Mouse (Mus musculus): Measurements from ENCODE around the gene Elk3.
"Not testable (repeated sequence)": the region's sequence is repeated elsewhere in the genome, so short reads cannot be mapped to it uniquely, and the experiment has no call there.

Elk3 gene

GRCm38 (mm10) chr10:93310721-93311411 is at the start of gene Elk3:
Gene Elk3 (minus strand): TSS chr10:93311135.
- no peak for DNase-seq (ENCODE audit: low spot score)

- DNase-seq (ENCODE audit: low spot score) = no peak
Measured at GRCm38 (mm10) chr10:93360623-93361022, 49.7 kb upstream of the Elk3 start.

GRCm38 (mm10) chr10:93360190-93360589 is 49.3 kb upstream of the Elk3 start:
- not testable (repeated sequence) for DNase-seq (ENCODE audit: low spot score)

GRCm38 (mm10) chr10:93359339-93359863 is 48.5 kb upstream of the Elk3 start:
- no peak for DNase-seq (ENCODE audit: low spot score)

- DNase-seq (ENCODE audit: low spot score) = no peak
Measured at GRCm38 (mm10) chr10:93358878-93359277, 47.9 kb upstream of the Elk3 start.

GRCm38 (mm10) chr10:93357162-93357561 is 46.2 kb upstream of the Elk3 start:
- DNase-seq (ENCODE audit: low spot score) = no peak

GRCm38 (mm10) chr10:93356122-93356521 is 45.2 kb upstream of the Elk3 start:
- no peak for DNase-seq (ENCODE audit: low spot score)

- DNase-seq (ENCODE audit: low spot score) = no peak
Measured at GRCm38 (mm10) chr10:93355276-93355927, 44.5 kb upstream of the Elk3 start.

- DNase-seq (ENCODE audit: low spot score) = no peak
Measured at GRCm38 (mm10) chr10:93353545-93354326, 42.8 kb upstream of the Elk3 start.

GRCm38 (mm10) chr10:93347918-93348505 is 37.1 kb upstream of the Elk3 start:
- no peak for DNase-seq (ENCODE audit: low spot score)

- DNase-seq (ENCODE audit: low spot score) = no peak
Measured at GRCm38 (mm10) chr10:93347387-93347786, 36.5 kb upstream of the Elk3 start.

- DNase-seq (ENCODE audit: low spot score) = no peak
Measured at GRCm38 (mm10) chr10:93346208-93346936, 35.4 kb upstream of the Elk3 start.

GRCm38 (mm10) chr10:93345497-93345896 is 34.6 kb upstream of the Elk3 start:
- no peak for DNase-seq (ENCODE audit: low spot score)

- DNase-seq (ENCODE audit: low spot score) = no peak
Measured at GRCm38 (mm10) chr10:93343469-93343868, 32.5 kb upstream of the Elk3 start.

- DNase-seq (ENCODE audit: low spot score) = no peak
Measured at GRCm38 (mm10) chr10:93342986-93343385, 32.1 kb upstream of the Elk3 start.

GRCm38 (mm10) chr10:93338526-93338925 is 27.6 kb upstream of the Elk3 start:
- DNase-seq (ENCODE audit: low spot score) = no peak

GRCm38 (mm10) chr10:93336462-93336931 is 25.6 kb upstream of the Elk3 start:
- DNase-seq (ENCODE audit: low spot score) = no peak

GRCm38 (mm10) chr10:93335828-93336461 is 25.0 kb upstream of the Elk3 start:
- no peak for DNase-seq (ENCODE audit: low spot score)

GRCm38 (mm10) chr10:93335001-93335400 is 24.1 kb upstream of the Elk3 start:
- DNase-seq (ENCODE audit: low spot score) = no peak

GRCm38 (mm10) chr10:93333239-93333638 is 22.3 kb upstream of the Elk3 start:
- DNase-seq (ENCODE audit: low spot score) = no peak

- no peak for DNase-seq (ENCODE audit: low spot score)
Measured at GRCm38 (mm10) chr10:93332261-93332809, 21.4 kb upstream of the Elk3 start.

All from layer of hippocampus, adult 11-12 months (tissue).